Mouse (Mus musculus): ENCODE data around the gene Amfr.

DNA sequence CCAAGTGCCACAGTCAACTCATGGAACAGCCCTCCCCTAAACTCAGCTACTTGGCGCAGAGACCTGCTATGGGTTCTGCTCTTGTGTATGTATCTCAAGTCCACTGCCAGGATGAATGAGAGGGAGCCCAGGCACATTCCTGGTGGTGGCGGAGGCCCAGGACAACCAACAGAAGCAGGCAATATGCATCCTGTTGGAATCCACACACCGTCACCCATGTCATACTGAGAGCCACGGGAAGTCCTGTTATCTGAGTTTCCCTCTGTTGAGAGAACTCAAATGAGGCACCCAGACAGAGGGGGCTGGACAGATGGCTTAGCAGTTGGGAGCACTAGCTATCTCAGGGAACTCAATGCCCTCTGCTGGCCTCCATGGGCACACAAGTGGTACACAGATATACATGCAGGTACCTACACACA, 71.0 kb downstream of the Amfr start:
- TF ChIP-seq MAX (IDR thresholded peaks at IDR 0.05), result no peak
- no peak for TF ChIP-seq CTCF (IDR thresholded peaks at IDR 0.05; ENCODE audit: control insufficient read depth, insufficient read depth, insufficient read length)
- TF ChIP-seq MYOG (IDR thresholded peaks at IDR 0.05; ENCODE audit: control insufficient read depth, extremely low read depth, insufficient read length), result no peak
